Mouse (Mus musculus) stomach, embryonic 16.5 days (tissue): ENCODE data around the gene Slitrk5. TPM values are rescaled to one million over a fixed set of nuclear protein-coding genes. Genes with fewer than 3 reads are reported as not detected.
"Not testable (repeated sequence)": the region's sequence is repeated elsewhere in the genome, so short reads cannot be mapped to it uniquely, and the experiment has no call there.

ENCODE experiments used
- ATAC-seq: fragments of 200-750 bp; cut with Nextera tagmentation; 2 replicates; pipeline ENCODE4 v1.8.0; 2017; ENCODE audit warnings: moderate number of reproducible peaks, moderate TSS enrichment; ENCODE audit not compliant: insufficient read depth, low FRiP score
- H3K27ac ChIP-seq: fragments of 300-500 bp; sonication (generic); 2 replicates; pipeline ENCODE4 v1.5.1; 2014; ENCODE audit warnings: low read length
- H3K27me3 ChIP-seq: fragments of 300-500 bp; sonication (generic); 2 replicates; pipeline ENCODE4 v1.6.1; 2014; ENCODE audit warnings: low read length, control low read depth, mixed read lengths; ENCODE audit not compliant: control insufficient read depth, insufficient read depth
- H3K36me3 ChIP-seq: fragments of 300-500 bp; sonication (generic); 2 replicates; pipeline ENCODE4 v1.6.1; 2014; ENCODE audit warnings: low read length; ENCODE audit not compliant: control insufficient read depth, insufficient read depth
- H3K4me1 ChIP-seq: fragments of 300-500 bp; sonication (generic); 2 replicates; pipeline ENCODE4 v1.6.1; 2014; ENCODE audit warnings: low read length, control low read depth, mixed read lengths; ENCODE audit not compliant: control insufficient read depth, insufficient read depth
- H3K4me2 ChIP-seq: fragments of 300-500 bp; sonication (generic); 2 replicates; pipeline ENCODE4 v1.6.1; 2014; ENCODE audit warnings: low read depth, low read length, mixed read lengths
- H3K4me3 ChIP-seq: fragments of 300-500 bp; sonication (generic); replicated peaks from 2 replicates; pipeline ENCODE4 v1.5.1; 2014; ENCODE audit warnings: mild to moderate bottlenecking, low read length
- H3K9ac ChIP-seq: fragments of 300-500 bp; sonication (generic); 2 replicates; pipeline ENCODE4 v1.6.1; 2014; ENCODE audit warnings: low read length
- H3K9me3 ChIP-seq: fragments of 300-500 bp; sonication (generic); replicated peaks from 2 replicates; pipeline ENCODE4 v1.6.1; 2016; ENCODE audit warnings: low read length, control low read depth; ENCODE audit not compliant: control insufficient read depth
- WGBS: fragments of 180-500 bp; shearing (Covaris S2); extraction: QIAGEN DNeasy Blood & Tissue Kit; methylation state at CpG from one replicate; pipeline ENCODE4 v1.1.7; 2014; 5-methylcytosine and 5-hydroxymethylcytosine counted together
- polyA plus RNA-seq: library from polyadenylated mRNA; unstranded; fragments of >200 nt; fragmentation: Nextera tagmentation; extraction: Ambion mirVana; gene quantifications from 2 replicates; pipeline ENCODE4 v1.2.1, GENCODE M21; 2015

The Slitrk5 gene
- polyA plus RNA-seq, 1 experiment from 2014 or later: 4.0 TPM

DNA sequence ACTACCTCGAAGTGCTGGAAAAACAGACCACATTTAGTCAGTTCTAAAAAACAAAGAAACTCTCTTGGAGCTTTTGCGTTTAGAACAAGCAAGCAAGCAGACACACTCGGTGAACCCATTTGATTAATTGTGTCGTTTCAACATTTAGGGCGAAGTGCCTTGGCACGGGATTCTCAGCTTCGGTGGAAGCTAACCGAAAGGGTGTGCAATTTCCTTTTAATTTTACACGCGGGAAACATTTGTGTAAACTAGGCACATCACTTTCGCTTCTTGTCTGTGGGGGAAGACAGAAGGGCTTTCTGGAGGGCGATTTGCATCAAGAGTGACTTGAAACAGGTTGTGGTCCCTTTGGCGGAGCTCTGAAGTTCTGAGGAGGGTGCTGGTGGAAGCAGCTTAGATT is 6.9 kb downstream of the Slitrk5 start:
- peak overlapping the region; percentile 87 for H3K4me2 ChIP-seq
- no peaks in the 10 kb centered on the region for H3K36me3 ChIP-seq
- H3K4me3 ChIP-seq: peak overlapping the region; percentile 56
- peaks cover 7% of the 10 kb centered on the region for H3K4me1 ChIP-seq
- WGBS: 3% methylated on average over 13 of the region's 13 CpGs
- ATAC-seq: no peak
- H3K9ac ChIP-seq: peak overlapping the region; percentile 59
- H3K9me3 ChIP-seq: no peaks in the 10 kb centered on the region
- H3K27ac ChIP-seq: no peak overlapping the region
- peaks cover 18% of the 10 kb centered on the region; the same call in 1 of the 2 replicates for H3K27me3 ChIP-seq

GRCm38 (mm10) chr14:111683543-111683942 is 8.6 kb downstream of the Slitrk5 start:
- 66% methylated on average over 4 of the region's 4 CpGs for WGBS
- H3K27ac ChIP-seq: no peak overlapping the region
- no peaks in the 10 kb centered on the region for H3K9me3 ChIP-seq
- H3K4me3 ChIP-seq: no peak overlapping the region
- H3K27me3 ChIP-seq: peaks cover 18% of the 10 kb centered on the region; the same call in 1 of the 2 replicates
- no peak overlapping the region for H3K4me2 ChIP-seq
- H3K4me1 ChIP-seq: peaks cover 7% of the 10 kb centered on the region; the same call in 1 of the 2 replicates
- no peak for ATAC-seq
- no peaks in the 10 kb centered on the region for H3K36me3 ChIP-seq
- H3K9ac ChIP-seq: no peak overlapping the region

DNA sequence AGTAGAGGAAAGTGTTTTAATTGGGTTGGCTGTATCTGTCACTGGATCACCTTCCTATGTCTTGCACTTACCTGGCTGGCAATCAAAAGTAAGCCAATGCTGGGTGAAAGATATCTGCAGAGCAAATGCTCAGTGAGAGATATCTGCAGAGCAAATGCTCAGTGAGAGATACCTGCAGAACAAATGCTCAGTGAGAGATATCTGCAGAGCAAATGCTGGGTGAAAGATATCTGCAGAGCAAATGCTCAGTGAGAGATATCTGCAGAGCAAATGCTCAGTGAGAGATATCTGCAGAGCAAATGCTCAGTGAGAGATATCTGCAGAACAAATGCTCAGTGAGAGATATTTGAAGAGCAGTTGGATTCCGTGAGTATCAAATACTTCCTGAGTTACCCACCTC is 15.2 kb downstream of the Slitrk5 start:
- H3K27me3 ChIP-seq, H3K36me3 ChIP-seq, H3K9ac ChIP-seq, H3K9me3 ChIP-seq, ATAC-seq, H3K4me3 ChIP-seq, H3K4me2 ChIP-seq, H3K27ac ChIP-seq, H3K4me1 ChIP-seq: not testable (repeated sequence)
- 62% methylated on average over 1 of the region's 1 CpGs for WGBS

- no peak for ATAC-seq
- Histone ChIP-seq H3K27me3 (no peaks in the 10 kb centered on the region), H3K9ac (no peak overlapping the region), H3K9me3 (no peaks in the 10 kb centered on the region), H3K36me3 (no peaks in the 10 kb centered on the region), H3K27ac (no peak overlapping the region), H3K4me1 (no peaks in the 10 kb centered on the region), H3K4me3 (no peak overlapping the region), H3K4me2 (no peak overlapping the region)
- WGBS: 69% methylated on average over 2 of the region's 2 CpGs
Observed at GRCm38 (mm10) chr14:111729833-111730232, 54.9 kb downstream of the Slitrk5 start.
